Mouse (Mus musculus) gastrocnemius, postnatal 14 days (tissue): ENCODE data around the gene Kat5. TPM values are rescaled to one million over a fixed set of nuclear protein-coding genes. Genes with fewer than 3 reads are reported as not detected.
A peak's percentile ranks its signal among the peaks of the same experiment; 100 is the strongest.

Source experiments
- DNase-seq: peaks from one replicate; pipeline ENCODE4 v3.0.0; 2021; ENCODE audit warnings: mixed read lengths
- intact Hi-C: fragments of 180-260 bp; cut with DNase I; formaldehyde crosslinking; loops from one replicate; pipeline ENCODE4 v1.15.1; 2025; ENCODE audit warnings: low total_unique reads
- total RNA-seq, 2 experiments: library from RNA; stranded (reverse); gene quantifications; 2 replicates each; pipeline ENCODE4 v1.2.3; 2021

Gene Kat5
- total RNA-seq, 2 experiments from 2014 or later, result 22.0 to 25.9 TPM

GRCm38 (mm10) chr19:5636036-5636570, 26.1 kb upstream of the Kat5 start:
- intact Hi-C loops, result no loop called here
- no peak for DNase-seq

GRCm38 (mm10) chr19:5632120-5632519, 22.1 kb upstream of the Kat5 start:
- intact Hi-C loops, result no loop called here
- DNase-seq, result no peak

GRCm38 (mm10) chr19:5629907-5630306, 19.9 kb upstream of the Kat5 start:
- DNase-seq, result no peak
- intact Hi-C loops, result no loop called here

- no peak for DNase-seq
- intact Hi-C loops, result no loop called here
Observed at GRCm38 (mm10) chr19:5625311-5625710, 15.3 kb upstream of the Kat5 start.

- DNase-seq, result no peak
- intact Hi-C loops, result no loop called here
Observed at GRCm38 (mm10) chr19:5621884-5622283, 11.8 kb upstream of the Kat5 start.

GRCm38 (mm10) chr19:5620007-5620406, 10.0 kb upstream of the Kat5 start:
- no peak for DNase-seq
- intact Hi-C loops, result no loop called here

- intact Hi-C loops, result no loop called here
- DNase-seq, result no peak
Observed at GRCm38 (mm10) chr19:5614953-5615352, 4.9 kb upstream of the Kat5 start.

GRCm38 (mm10) chr19:5612762-5613411, 2.9 kb upstream of the Kat5 start:
- DNase-seq, result no peak
- intact Hi-C loops, result no loop called here

GRCm38 (mm10) chr19:5611973-5612372, 1.9 kb upstream of the Kat5 start:
- intact Hi-C loops, result no loop called here
- no peak for DNase-seq

- intact Hi-C loops, result no loop called here
- no peak for DNase-seq
Observed at GRCm38 (mm10) chr19:5609171-5609546, 878 bp downstream of the Kat5 start.

GRCm38 (mm10) chr19:5608707-5609106, 1.3 kb downstream of the Kat5 start:
- no peak for DNase-seq
- intact Hi-C loops, result no loop called here

- intact Hi-C loops, result no loop called here
- DNase-seq, result no peak
Observed at GRCm38 (mm10) chr19:5607705-5608410, 2.2 kb downstream of the Kat5 start.

GRCm38 (mm10) chr19:5606196-5606595, 3.8 kb downstream of the Kat5 start:
- intact Hi-C loops, result no loop called here
- DNase-seq, result no peak

GRCm38 (mm10) chr19:5605126-5605525, 4.9 kb downstream of the Kat5 start:
- intact Hi-C loops, result no loop called here
- DNase-seq, result no peak

- DNase-seq, result no peak
- intact Hi-C loops, result no loop called here
Observed at GRCm38 (mm10) chr19:5603664-5604063, 6.4 kb downstream of the Kat5 start.

GRCm38 (mm10) chr19:5601752-5602541, 8.1 kb downstream of the Kat5 start, which contains the start of gene Rnaseh2c:
Gene Rnaseh2c, plus strand, starts transcription at chr19:5601873.
- intact Hi-C loops, result no loop called here
- DNase-seq, result peak; percentile 74

GRCm38 (mm10) chr19:5599224-5599623, 10.8 kb downstream of the Kat5 start:
- intact Hi-C loops, result no loop called here
- DNase-seq, result no peak

GRCm38 (mm10) chr19:5591888-5592287, 18.1 kb downstream of the Kat5 start:
- intact Hi-C loops, result no loop called here
- no peak for DNase-seq

GRCm38 (mm10) chr19:5589159-5589558, 20.9 kb downstream of the Kat5 start:
- DNase-seq, result no peak
- intact Hi-C loops, result no loop called here

- no peak for DNase-seq
- intact Hi-C loops, result no loop called here
Observed at GRCm38 (mm10) chr19:5581995-5582394, 28.0 kb downstream of the Kat5 start.
